Comparison of ENCODE assay signal across 20 mouse cellular contexts in the genomic region with DNA sequence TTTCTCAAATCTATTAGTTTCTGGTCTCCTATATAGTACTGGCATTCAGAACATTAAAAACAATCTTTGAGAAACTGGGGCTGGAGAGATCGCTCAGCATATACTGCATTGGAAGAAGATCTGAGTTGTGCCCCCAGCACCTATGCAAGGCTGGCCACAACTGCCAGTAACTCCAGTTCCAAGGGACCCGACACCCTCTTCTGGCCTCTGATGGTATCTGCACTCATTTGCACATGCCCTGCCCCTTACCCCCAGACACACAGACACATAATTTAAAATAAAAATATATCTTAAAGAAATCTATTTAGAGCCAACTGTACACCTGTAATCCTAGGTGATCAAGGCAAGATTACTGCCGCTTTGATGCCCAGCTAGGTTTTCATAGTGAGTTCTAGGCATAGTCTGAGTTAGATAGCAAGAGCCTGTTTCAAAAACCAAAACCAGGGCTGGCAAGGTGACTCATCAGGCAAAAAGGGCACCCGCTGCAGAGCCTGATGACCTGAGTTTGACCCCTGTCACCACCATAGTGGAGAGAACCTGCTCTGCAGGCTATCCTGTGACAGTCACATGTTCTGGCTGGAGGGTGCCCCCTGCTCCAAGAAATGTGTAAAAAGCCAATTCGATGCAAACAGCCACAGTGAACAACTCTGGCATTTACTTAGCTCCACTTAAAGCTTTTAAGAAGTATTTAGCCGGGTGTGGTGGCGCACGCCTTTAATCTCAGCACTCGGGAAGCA. TPM values are rescaled to one million over a fixed set of nuclear protein-coding genes. Genes with fewer than 3 reads are reported as not detected.
DNase-seq lines count a peak whose midpoint lies in the region; ATAC-seq and TF ChIP-seq lines count a peak whose summit lies in the region.
"Had no signal": no experiment of that assay in that cellular context is flagged by ENCODE, and none has a peak within 500 bp of the region (broad histone marks: within the 10 kb centered on the region; RNA-seq: fewer than 3 reads in every experiment).

No protein-coding gene starts in this region.

- peak; percentile 13; the same call in 1 of the 2 replicates for TF ChIP-seq CTCF in kidney, postnatal 0 days (IDR thresholded peaks at IDR 0.05; ENCODE audit: low read depth)

- intact Hi-C loops in left cerebral cortex, postnatal 4 days (cut with DNase I), result no loop called here

- H3K9ac ChIP-seq in kidney, postnatal 0 days (ENCODE audit: low read depth, low read length), result no peak overlapping the region
- H3K9ac ChIP-seq: limb, embryonic 15.5 days; neural tube, embryonic 13.5 days had no signal

- H3K4me3 ChIP-seq in kidney, postnatal 0 days (replicated peaks; ENCODE audit: low read depth, low read length), result no peak overlapping the region
- H3K4me3 ChIP-seq: erythroblast, embryonic 14.5 days; limb, embryonic 15.5 days; neural tube, embryonic 13.5 days had no signal

- no peak overlapping the region for H3K27ac ChIP-seq in kidney, postnatal 0 days
- H3K27ac ChIP-seq: limb, embryonic 15.5 days; macrophage; neural tube, embryonic 13.5 days had no signal

- no peak; the same call in 1 of the 2 replicates for ATAC-seq in kidney, postnatal 0 days (replicated peaks; ENCODE audit: low FRiP score, low read depth)
- peak; percentile 28 for ATAC-seq in megakaryocyte, adult 5-6 weeks (ENCODE audit: poor library complexity, severe bottlenecking)

- no peaks in the 10 kb centered on the region for H3K27me3 ChIP-seq in kidney, postnatal 0 days (ENCODE audit: insufficient read depth, low read length)
- H3K27me3 ChIP-seq: limb, embryonic 15.5 days; neural tube, embryonic 13.5 days had no signal

- no peaks in the 10 kb centered on the region for H3K36me3 ChIP-seq in kidney, postnatal 0 days (ENCODE audit: insufficient read depth, low read length)
- H3K36me3 ChIP-seq: limb, embryonic 15.5 days; neural tube, embryonic 13.5 days had no signal

- no peak for DNase-seq in kidney, postnatal 0 days (ENCODE audit: low spot score)
- no peak for DNase-seq in kidney, adult 8-10 months
- DNase-seq in B cell, adult 2 months, result peak; percentile 34 to 52
- peak; percentile 49 for DNase-seq in WW6 (ENCODE audit: low read depth, low spot score)
- no peak for DNase-seq in right cerebral cortex, postnatal 36 days (ENCODE audit: low spot score in 2 of 2)
- DNase-seq in left cerebral cortex, postnatal 4 days, result no peak
- DNase-seq: gastrocnemius, postnatal 36 days; kidney, postnatal 4 days; thymus, adult 2 months had no signal

- WGBS in kidney, postnatal 0 days, result 79% methylated on average over 9 of the region's 9 CpGs

- H3K4me2 ChIP-seq in kidney, postnatal 0 days (ENCODE audit: low read length), result no peak overlapping the region
- H3K4me2 ChIP-seq: limb, embryonic 15.5 days; neural tube, embryonic 13.5 days had no signal

- H3K4me1 ChIP-seq in kidney, postnatal 0 days (replicated peaks; ENCODE audit: insufficient read depth, low read length), result no peaks in the 10 kb centered on the region; the same call in 1 of the 2 replicates

- no peaks in the 10 kb centered on the region for H3K9me3 ChIP-seq in kidney, postnatal 0 days (replicated peaks; ENCODE audit: low read length)
- H3K9me3 ChIP-seq: limb, embryonic 15.5 days; neural tube, embryonic 13.5 days had no signal

RNA-seq across cellular contexts. Expression of gene Ankrd45, which starts 2.3 kb away (rescaled TPM):
- 4.5 and 4.8 TPM in 2 replicates for polyA plus RNA-seq in kidney, postnatal 0 days (2015; fragmentation: Nextera tagmentation; extraction: Ambion mirVana)
- total RNA-seq in megakaryocyte, adult 5-6 weeks (2015), result not detected in 2 replicates
- not detected in 2 replicates for total RNA-seq in megakaryocyte, adult 5-6 weeks (2017)
- total RNA-seq in left cerebral cortex, postnatal 4 days (2021), result 10 to 100 TPM; 46.8 to 56.4 TPM
- total RNA-seq: gastrocnemius, postnatal 36 days; MEL had no signal
- polyA plus RNA-seq: erythroblast, embryonic 14.5 days; macrophage; spleen, adult 2 months had no signal

RNA-seq across cellular contexts. Expression of gene Klhl20, which starts 8.9 kb away (rescaled TPM):
- 10.4 and 10.8 TPM in 2 replicates for polyA plus RNA-seq in kidney, postnatal 0 days (2015; fragmentation: Nextera tagmentation; extraction: Ambion mirVana)
- 28.1 and 30.4 TPM in 2 replicates for total RNA-seq in megakaryocyte, adult 5-6 weeks (2015)
- 20.3 and 23.0 TPM in 2 replicates for total RNA-seq in megakaryocyte, adult 5-6 weeks (2017)
- total RNA-seq in left cerebral cortex, postnatal 4 days (2021), result 10 to 100 TPM; 24.1 to 26.2 TPM

RNA-seq across cellular contexts. Expression of gene Tex50, which starts 18.9 kb away (rescaled TPM):
- 0.11 and 0.16 TPM in 2 replicates for polyA plus RNA-seq in kidney, postnatal 0 days (2015; fragmentation: Nextera tagmentation; extraction: Ambion mirVana)
- not detected in 2 replicates for total RNA-seq in megakaryocyte, adult 5-6 weeks (2015)
- total RNA-seq in megakaryocyte, adult 5-6 weeks (2017), result not detected in 2 replicates
- total RNA-seq in left cerebral cortex, postnatal 4 days (2021), result not detected
- total RNA-seq: adrenal gland, adult 18-20 months; gastrocnemius, postnatal 36 days; left cerebral cortex, adult 18-20 months; MEL; midbrain, postnatal 0 days had no signal
- polyA plus RNA-seq: erythroblast, embryonic 14.5 days; heart, postnatal 0 days; limb, embryonic 15.5 days; macrophage; spleen, adult 2 months; thymus, adult 2 months had no signal

Comparison
In these comparisons a context has a peak if more than half of its experiments do, and no peak if none do; other contexts are left out.
1. DNase-seq: peak in B cell, adult 2 months (2 of 2) and WW6 (single experiment); none in kidney, postnatal 0 days (single experiment), kidney, adult 8-10 months (0 of 2), right cerebral cortex, postnatal 36 days (0 of 2) and left cerebral cortex, postnatal 4 days (single experiment).
2. RNA of gene Ankrd45, which starts 2.3 kb away (total RNA-seq): 46.8 to 56.4 TPM in left cerebral cortex, postnatal 4 days; not detected in megakaryocyte, adult 5-6 weeks; every median in the first group is over 10 times any median in the second.